Mouse (Mus musculus) T-cell, adult 2 months (primary cell): Measurements from ENCODE around the gene Kitl.

Experiments used
- DNase-seq: peaks from one replicate; pipeline ENCODE4 v3.0.0; 2022; ENCODE audit warnings: low spot score

The Kitl gene

DNA sequence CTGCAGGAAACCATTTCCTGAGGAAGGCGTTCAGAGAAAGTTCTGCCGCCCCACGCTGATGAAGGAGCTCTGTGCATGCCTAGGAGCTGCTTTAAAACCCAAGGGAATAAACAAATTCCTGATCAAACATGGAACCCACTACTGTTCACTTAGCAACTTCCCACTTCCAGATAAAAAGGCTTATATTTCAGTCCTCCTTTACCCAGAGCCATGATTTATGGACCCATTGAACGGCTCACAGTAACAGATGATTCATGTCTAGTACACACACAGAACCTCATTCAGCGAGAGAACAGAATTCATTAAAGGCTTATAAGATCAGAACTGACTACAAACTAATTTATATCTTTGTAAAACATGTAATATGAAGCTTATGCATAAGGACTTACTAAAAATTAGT is 109.0 kb downstream of the Kitl start:
- no peak for DNase-seq

DNA sequence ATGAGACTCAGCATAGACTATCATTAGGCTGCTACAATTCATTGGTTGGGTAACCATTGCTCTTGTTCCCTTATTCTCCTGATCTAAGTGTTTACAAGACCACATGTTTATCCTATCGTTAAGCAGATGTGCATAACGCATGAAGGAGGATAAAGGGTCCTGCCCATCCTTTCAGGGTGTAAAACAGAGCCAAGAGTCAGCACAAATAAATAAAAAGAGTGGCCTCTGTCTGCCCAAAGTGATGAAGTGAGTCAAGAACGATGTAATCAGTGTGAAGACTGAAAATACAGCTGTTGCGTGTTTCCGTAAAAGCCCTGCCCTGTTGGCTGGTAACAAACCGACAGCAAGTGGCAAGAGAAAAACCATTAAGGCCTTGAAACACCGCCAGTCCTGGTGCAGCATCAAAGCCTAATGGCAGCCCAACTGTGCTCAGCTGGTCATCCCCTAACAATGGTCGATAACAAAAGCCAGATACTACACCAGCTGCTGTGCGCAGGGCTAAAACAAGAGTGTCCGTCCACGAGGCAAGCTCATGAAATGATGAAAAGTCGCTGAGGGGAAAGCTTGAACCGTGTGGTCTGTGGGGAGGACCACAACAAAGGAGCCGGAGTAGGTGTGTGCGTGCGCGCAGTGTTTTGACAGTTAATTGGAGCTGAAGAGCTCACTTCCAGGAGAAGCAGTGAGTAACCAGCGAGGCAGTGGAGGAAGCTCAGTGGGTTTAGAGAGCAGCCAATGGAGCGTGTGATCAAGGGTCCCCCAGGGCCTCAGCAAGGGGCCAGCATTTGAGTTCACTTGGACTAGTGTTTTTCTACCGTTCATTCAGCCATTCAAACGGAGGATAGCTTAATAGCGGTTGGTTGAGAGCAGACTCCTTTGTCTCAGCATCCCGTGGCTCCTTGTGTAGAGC is 112.7 kb downstream of the Kitl start:
- DNase-seq = no peak

DNA sequence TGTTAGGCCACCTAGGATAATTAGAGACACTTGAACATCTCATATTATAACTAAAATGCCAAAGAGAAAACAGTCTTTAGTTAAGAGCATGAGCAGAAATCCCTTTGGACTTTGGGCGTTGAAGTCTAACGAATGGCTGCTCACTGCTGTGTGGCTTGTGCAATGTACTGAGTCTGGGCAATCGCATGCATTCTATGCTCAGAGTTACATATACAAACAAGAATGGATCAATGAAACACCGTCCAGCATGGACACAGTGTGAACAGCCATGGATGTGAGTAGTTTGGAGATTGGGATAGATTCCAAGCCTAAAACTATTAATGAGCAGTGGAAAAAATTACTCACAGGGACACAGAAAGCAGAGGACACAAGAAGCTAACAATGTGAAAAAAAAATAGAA is 116.2 kb downstream of the Kitl start:
- no peak for DNase-seq

DNA sequence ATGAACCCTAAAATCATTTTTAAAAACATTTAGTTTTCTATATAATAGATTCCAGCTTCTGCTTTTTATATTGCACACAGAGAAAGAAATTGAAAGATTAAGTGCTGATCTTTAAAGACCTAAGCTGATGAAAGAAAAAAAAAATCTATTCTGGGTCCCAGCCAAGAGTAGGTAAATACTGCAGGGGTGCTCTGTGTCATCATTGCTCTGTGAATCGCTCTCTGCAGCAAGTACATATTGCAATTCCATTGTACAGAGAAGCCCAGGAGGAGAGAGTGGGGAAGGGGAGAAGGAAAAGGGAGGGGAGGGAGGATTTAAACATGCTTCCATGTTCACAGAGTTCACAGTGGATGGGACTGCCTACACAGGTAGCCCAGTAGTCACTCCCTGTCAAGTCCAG is 116.9 kb downstream of the Kitl start:
- no peak for DNase-seq

DNA sequence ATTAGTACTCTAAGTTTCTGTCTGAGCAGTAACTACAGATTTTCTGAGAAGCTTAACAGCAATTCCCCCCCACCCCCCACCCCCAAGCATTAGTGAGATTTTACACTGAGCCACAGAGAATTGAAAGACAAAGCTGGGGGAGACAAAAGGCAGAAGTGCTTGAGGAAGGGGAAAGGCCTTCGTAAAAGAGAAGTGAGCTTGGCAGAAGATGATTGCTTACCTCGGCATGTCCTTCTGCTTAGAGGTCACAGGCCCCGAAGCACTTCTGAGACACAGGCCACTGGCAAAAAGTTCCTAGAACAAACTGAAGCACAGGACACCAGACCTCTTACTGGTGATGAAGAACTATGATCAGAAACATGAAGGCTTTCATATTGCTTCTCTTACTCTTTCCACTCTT is 123.1 kb downstream of the Kitl start:
- no peak for DNase-seq

DNA sequence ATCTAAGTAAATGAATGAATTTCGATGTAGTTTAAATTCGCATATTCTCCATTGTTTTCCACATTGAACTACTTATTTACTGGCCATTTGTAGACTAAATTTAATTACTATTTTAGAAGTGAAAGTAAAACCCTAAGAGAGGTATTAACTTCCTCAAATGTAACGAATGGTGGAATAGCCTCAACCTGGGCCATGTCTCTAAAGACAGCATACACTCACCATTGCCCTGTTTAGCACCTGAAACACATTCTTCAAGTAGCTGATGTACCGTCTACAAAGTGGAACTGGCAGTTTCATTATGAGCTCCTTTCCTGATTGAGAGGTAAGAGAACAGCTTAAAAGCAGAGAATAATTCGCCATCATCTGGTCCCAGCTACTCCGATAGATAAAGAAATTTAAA is 132.7 kb downstream of the Kitl start:
- DNase-seq = no peak
